ENCODE assay signal across 9 mouse cellular contexts in genomic region chr13:31632450-31632849, GRCm38 (mm10). TPM values are rescaled to one million over a fixed set of nuclear protein-coding genes. Genes with fewer than 3 reads are reported as not detected.
DNase-seq lines count a peak whose midpoint lies in the region; ATAC-seq and TF ChIP-seq lines count a peak whose summit lies in the region.
"Had no signal": no experiment of that assay in that cellular context is flagged by ENCODE, and none has a peak within 500 bp of the region (broad histone marks: within the 10 kb centered on the region; RNA-seq: fewer than 3 reads in every experiment).

No protein-coding gene starts in this region.

- TF ChIP-seq CTCF in liver, adult 2 months (IDR thresholded peaks at IDR 0.05; ENCODE audit: low read depth, low read length), result peak; percentile 87
- peak; percentile 83 for TF ChIP-seq CTCF in liver, postnatal 0 days (IDR thresholded peaks at IDR 0.05; ENCODE audit: low read depth)

- TF ChIP-seq POLR2A in liver, adult 2 months (IDR thresholded peaks at IDR 0.05; ENCODE audit: extremely low read depth, insufficient read depth, low read length), result no peak

- H3K9ac ChIP-seq in liver, adult 2 months (ENCODE audit: low read depth, low read length), result no peak overlapping the region
- H3K9ac ChIP-seq in liver, embryonic 12.5 days, result no peak overlapping the region
- H3K9ac ChIP-seq in forebrain, embryonic 14.5 days (ENCODE audit: low read length), result no peak overlapping the region
- H3K9ac ChIP-seq in hindbrain, embryonic 14.5 days, result no peak overlapping the region
- H3K9ac ChIP-seq in liver, postnatal 0 days (replicated peaks), result no peak overlapping the region
- no peak overlapping the region for H3K9ac ChIP-seq in neural tube, embryonic 11.5 days (ENCODE audit: low read length)
- H3K9ac ChIP-seq: embryonic facial prominence, embryonic 15.5 days had no signal

- H3K9me3 ChIP-seq in liver, embryonic 12.5 days (replicated peaks), result no peaks in the 10 kb centered on the region
- H3K9me3 ChIP-seq in forebrain, embryonic 14.5 days (replicated peaks; ENCODE audit: control insufficient read depth, low read length), result no peaks in the 10 kb centered on the region
- H3K9me3 ChIP-seq in hindbrain, embryonic 14.5 days (ENCODE audit: control insufficient read depth, low read length), result no peaks in the 10 kb centered on the region
- no peaks in the 10 kb centered on the region for H3K9me3 ChIP-seq in liver, postnatal 0 days (ENCODE audit: low read length)
- H3K9me3 ChIP-seq in neural tube, embryonic 11.5 days (ENCODE audit: control insufficient read depth, low read length), result no peaks in the 10 kb centered on the region
- H3K9me3 ChIP-seq: embryonic facial prominence, embryonic 15.5 days had no signal

- H3K4me2 ChIP-seq in liver, embryonic 12.5 days, result no peak overlapping the region
- H3K4me2 ChIP-seq in forebrain, embryonic 14.5 days (ENCODE audit: low read length), result no peak overlapping the region
- no peak overlapping the region for H3K4me2 ChIP-seq in hindbrain, embryonic 14.5 days (replicated peaks)
- no peak overlapping the region for H3K4me2 ChIP-seq in liver, postnatal 0 days (ENCODE audit: low read depth, low read length)
- no peak overlapping the region for H3K4me2 ChIP-seq in neural tube, embryonic 11.5 days (ENCODE audit: low read depth)
- H3K4me2 ChIP-seq: embryonic facial prominence, embryonic 15.5 days had no signal

- H3K36me3 ChIP-seq in liver, adult 2 months (ENCODE audit: control insufficient read depth, insufficient read depth, low read length), result no peaks in the 10 kb centered on the region
- H3K36me3 ChIP-seq in liver, embryonic 12.5 days, result no peaks in the 10 kb centered on the region
- H3K36me3 ChIP-seq in forebrain, embryonic 14.5 days (ENCODE audit: control insufficient read depth, insufficient read depth, low read length), result no peaks in the 10 kb centered on the region
- no peaks in the 10 kb centered on the region for H3K36me3 ChIP-seq in hindbrain, embryonic 14.5 days (replicated peaks; ENCODE audit: control insufficient read depth, insufficient read depth)
- H3K36me3 ChIP-seq in liver, postnatal 0 days (replicated peaks; ENCODE audit: insufficient read depth, low read length), result no peaks in the 10 kb centered on the region
- H3K36me3 ChIP-seq in neural tube, embryonic 11.5 days (ENCODE audit: control insufficient read depth, insufficient read depth, low read length), result no peaks in the 10 kb centered on the region
- H3K36me3 ChIP-seq: embryonic facial prominence, embryonic 15.5 days had no signal

- WGBS in liver, adult 2 months, result 2% methylated on average over 13 of the region's 13 CpGs
- WGBS in liver, embryonic 12.5 days (ENCODE audit: insufficient replicate concordance), result 2% methylated on average over 13 of the region's 13 CpGs
- WGBS in forebrain, embryonic 14.5 days, result under 1% methylated on average over 13 of the region's 13 CpGs
- WGBS in hindbrain, embryonic 14.5 days, result 1% methylated on average over 13 of the region's 13 CpGs
- under 1% methylated on average over 13 of the region's 13 CpGs for WGBS in liver, postnatal 0 days (ENCODE audit: insufficient replicate concordance)
- 0% methylated on average over 13 of the region's 13 CpGs for WGBS in neural tube, embryonic 11.5 days

- H3K27me3 ChIP-seq in liver, adult 2 months (ENCODE audit: control insufficient read depth, insufficient read depth, low read length), result peaks cover 8% of the 10 kb centered on the region
- H3K27me3 ChIP-seq in liver, embryonic 12.5 days (replicated peaks), result peaks cover 65% of the 10 kb centered on the region
- H3K27me3 ChIP-seq in forebrain, embryonic 14.5 days (replicated peaks; ENCODE audit: control insufficient read depth, insufficient read depth, low read length), result peaks cover 55% of the 10 kb centered on the region
- H3K27me3 ChIP-seq in hindbrain, embryonic 14.5 days (ENCODE audit: control insufficient read depth, insufficient read depth, low read length), result peaks cover 66% of the 10 kb centered on the region
- H3K27me3 ChIP-seq in liver, postnatal 0 days (ENCODE audit: insufficient read depth, low read length), result peaks cover 49% of the 10 kb centered on the region
- H3K27me3 ChIP-seq in neural tube, embryonic 11.5 days (ENCODE audit: control insufficient read depth, insufficient read depth, low read length), result peaks cover 51% of the 10 kb centered on the region

- no peak for TF ChIP-seq EP300 in liver, postnatal 0 days (IDR thresholded peaks at IDR 0.05; ENCODE audit: low read depth)

- H3K79me2 ChIP-seq in liver, adult 2 months (ENCODE audit: control insufficient read depth, insufficient read depth, low read length), result no peaks in the 10 kb centered on the region

- peaks cover 7% of the 10 kb centered on the region for H3K4me1 ChIP-seq in liver, adult 2 months (ENCODE audit: control insufficient read depth, insufficient read depth, low read length)
- H3K4me1 ChIP-seq in liver, embryonic 12.5 days, result no peaks in the 10 kb centered on the region
- peaks cover 9% of the 10 kb centered on the region for H3K4me1 ChIP-seq in forebrain, embryonic 14.5 days (ENCODE audit: control insufficient read depth, insufficient read depth, low read length)
- H3K4me1 ChIP-seq in hindbrain, embryonic 14.5 days (replicated peaks; ENCODE audit: control insufficient read depth, insufficient read depth, low read length), result no peaks in the 10 kb centered on the region; the same call in 1 of the 2 replicates
- H3K4me1 ChIP-seq in liver, postnatal 0 days (ENCODE audit: insufficient read depth), result peaks cover 5% of the 10 kb centered on the region
- peaks cover 7% of the 10 kb centered on the region; the same call in 1 of the 2 replicates for H3K4me1 ChIP-seq in neural tube, embryonic 11.5 days (ENCODE audit: control insufficient read depth, insufficient read depth, low read length)

- no peak for ATAC-seq in liver, embryonic 12.5 days
- peak; percentile 54 for ATAC-seq in forebrain, embryonic 14.5 days
- ATAC-seq in hindbrain, embryonic 14.5 days (ENCODE audit: low FRiP score), result no peak
- no peak for ATAC-seq in liver, postnatal 0 days
- peak; percentile 46 for ATAC-seq in neural tube, embryonic 11.5 days (ENCODE audit: insufficient read depth, low FRiP score, low TSS enrichment)

- no peak overlapping the region for H3K27ac ChIP-seq in liver, adult 2 months (replicated peaks; ENCODE audit: insufficient read depth, low read depth, low read length)
- no peak overlapping the region for H3K27ac ChIP-seq in liver, embryonic 12.5 days
- H3K27ac ChIP-seq in forebrain, embryonic 14.5 days (ENCODE audit: low read depth, low read length), result no peak overlapping the region
- no peak overlapping the region for H3K27ac ChIP-seq in hindbrain, embryonic 14.5 days
- H3K27ac ChIP-seq in liver, postnatal 0 days (ENCODE audit: low read depth), result no peak overlapping the region
- no peak overlapping the region for H3K27ac ChIP-seq in neural tube, embryonic 11.5 days (ENCODE audit: low read depth, low read length)
- H3K27ac ChIP-seq: embryonic facial prominence, embryonic 15.5 days had no signal

- H3K4me3 ChIP-seq in liver, adult 2 months (ENCODE audit: insufficient read depth, low read depth, low read length), result no peak overlapping the region
- H3K4me3 ChIP-seq in liver, embryonic 12.5 days, result no peak overlapping the region
- H3K4me3 ChIP-seq in forebrain, embryonic 14.5 days (ENCODE audit: low read depth, low read length), result no peak overlapping the region
- no peak overlapping the region for H3K4me3 ChIP-seq in hindbrain, embryonic 14.5 days (replicated peaks; ENCODE audit: low read length)
- H3K4me3 ChIP-seq in liver, postnatal 0 days (ENCODE audit: low read depth, low read length), result no peak overlapping the region
- H3K4me3 ChIP-seq in neural tube, embryonic 11.5 days (ENCODE audit: low read depth, low read length), result no peak overlapping the region
- H3K4me3 ChIP-seq: embryonic facial prominence, embryonic 15.5 days had no signal

- peak; percentile 19 for DNase-seq in liver, adult 2 months (ENCODE audit: extremely low read depth, low read depth, low spot score)
- DNase-seq in adrenal gland, postnatal 14 days, result peak; percentile 89
- DNase-seq in forebrain, embryonic 14.5 days (ENCODE audit: low spot score), result peak; percentile 75
- DNase-seq in hindbrain, embryonic 14.5 days (ENCODE audit: low spot score), result peak; percentile 72
- DNase-seq in liver, postnatal 0 days, result peak; percentile 77
- DNase-seq in neural tube, embryonic 11.5 days (ENCODE audit: low spot score), result peak; percentile 82
- DNase-seq in urinary bladder, postnatal 25 days (ENCODE audit: low spot score), result peak; percentile 82

RNA-seq across cellular contexts. Expression of gene Foxf2, which starts 6.8 kb away (rescaled TPM):
- not detected in 2 replicates for total RNA-seq in liver, adult 2 months (2014; rRNA removed)
- 0.04 TPM in 1 of 2 replicates, not detected in the other for polyA plus RNA-seq in liver, adult 2 months (2012; rRNA removed)
- polyA plus RNA-seq in liver, embryonic 12.5 days (2016; fragmentation: Nextera tagmentation; extraction: Ambion mirVana), result 0.28 and 0.45 TPM in 2 replicates
- not detected in 2 replicates for total RNA-seq in adrenal gland, postnatal 14 days (2021)
- polyA plus RNA-seq in forebrain, embryonic 14.5 days (2014; fragmentation: Nextera tagmentation; extraction: Ambion mirVana), result 2.2 and 2.4 TPM in 2 replicates
- polyA plus RNA-seq in hindbrain, embryonic 14.5 days (2014; fragmentation: Nextera tagmentation; extraction: Ambion mirVana), result 5.3 and 6.2 TPM in 2 replicates
- polyA plus RNA-seq in liver, postnatal 0 days (2015; fragmentation: Nextera tagmentation; extraction: Ambion mirVana), result not detected in 2 replicates
- 5.2 and 5.5 TPM in 2 replicates for polyA plus RNA-seq in neural tube, embryonic 11.5 days (2014; fragmentation: Nextera tagmentation; extraction: Ambion mirVana)

Comparison
In these comparisons a context has a peak if more than half of its experiments do, and no peak if none do; other contexts are left out.
1. DNase-seq: peak in every context shown above with its lines; median percentile 89 in adrenal gland, postnatal 14 days; 82 in neural tube, embryonic 11.5 days; 82 in urinary bladder, postnatal 25 days; 77 in liver, postnatal 0 days; 75 in forebrain, embryonic 14.5 days; 72 in hindbrain, embryonic 14.5 days; 19 in liver, adult 2 months.
2. ATAC-seq: peak in forebrain, embryonic 14.5 days (single experiment) and neural tube, embryonic 11.5 days (single experiment); none in liver, embryonic 12.5 days (single experiment), hindbrain, embryonic 14.5 days (single experiment) and liver, postnatal 0 days (single experiment).